Mouse (Mus musculus): ENCODE results near the gene Dclre1b.
"Not testable (repeated sequence)": the region's sequence is repeated elsewhere in the genome, so short reads cannot be mapped to it uniquely, and the experiment has no call there.

Dclre1b gene

DNA sequence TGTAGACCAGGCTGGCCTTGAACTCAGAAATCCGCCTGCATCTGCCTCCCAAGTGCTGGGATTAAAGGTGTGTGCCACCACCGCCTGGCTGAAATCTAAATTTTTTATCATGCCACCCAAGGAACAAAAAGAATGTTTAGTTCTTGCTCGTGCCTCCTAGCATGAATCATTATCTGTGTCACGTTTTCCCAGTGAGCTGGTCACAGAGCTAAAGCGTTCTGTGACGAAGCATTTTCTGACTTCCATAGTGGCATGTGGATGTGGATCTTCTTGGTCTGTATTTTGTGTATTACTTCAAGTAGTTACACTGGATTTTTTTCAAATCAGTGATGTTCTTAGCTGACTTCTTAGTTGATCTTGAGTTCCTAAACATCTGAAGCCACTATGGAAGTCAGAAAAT is 1.7 kb upstream of the Dclre1b start:
- no peak for DNase-seq (ENCODE audit: low spot score)

DNA sequence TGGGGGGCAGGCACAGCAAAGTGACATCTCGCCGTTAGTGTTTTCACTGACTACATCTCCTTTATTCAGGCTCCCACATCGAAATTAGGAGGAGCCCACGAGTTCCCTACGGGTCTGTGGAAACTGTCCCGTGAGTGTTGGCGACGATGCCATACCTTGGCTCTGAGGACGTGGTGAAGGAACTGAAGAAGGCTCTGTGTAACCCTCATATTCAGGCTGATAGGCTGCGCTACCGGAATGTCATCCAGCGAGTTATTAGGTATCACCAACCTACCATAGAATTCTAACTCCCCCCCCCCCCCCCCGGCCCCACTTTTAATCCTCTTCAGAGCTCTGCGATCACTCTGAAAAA is 531 bp upstream of the Dclre1b start:
- no peak for DNase-seq (ENCODE audit: low spot score)

DNA sequence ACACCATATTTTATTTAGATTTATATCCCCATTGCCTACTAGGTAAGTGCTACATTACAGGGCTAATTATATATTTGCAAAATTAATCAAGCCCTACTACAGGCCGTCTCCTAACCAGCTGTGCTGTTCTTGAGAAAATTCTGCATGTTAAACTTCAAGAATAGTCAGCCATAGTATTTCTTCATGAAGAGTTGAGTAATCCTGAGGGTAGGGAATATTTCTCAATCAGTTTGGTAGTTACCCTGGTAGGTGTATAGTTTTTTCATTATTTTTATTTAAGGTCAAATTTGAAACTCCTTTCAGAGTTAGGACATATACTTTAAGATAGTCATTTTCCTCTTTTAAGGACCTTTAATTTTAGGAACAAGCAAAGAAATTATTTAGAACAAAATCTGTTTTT is 3.6 kb downstream of the Dclre1b start:
- DNase-seq (ENCODE audit: low spot score), result no peak

DNA sequence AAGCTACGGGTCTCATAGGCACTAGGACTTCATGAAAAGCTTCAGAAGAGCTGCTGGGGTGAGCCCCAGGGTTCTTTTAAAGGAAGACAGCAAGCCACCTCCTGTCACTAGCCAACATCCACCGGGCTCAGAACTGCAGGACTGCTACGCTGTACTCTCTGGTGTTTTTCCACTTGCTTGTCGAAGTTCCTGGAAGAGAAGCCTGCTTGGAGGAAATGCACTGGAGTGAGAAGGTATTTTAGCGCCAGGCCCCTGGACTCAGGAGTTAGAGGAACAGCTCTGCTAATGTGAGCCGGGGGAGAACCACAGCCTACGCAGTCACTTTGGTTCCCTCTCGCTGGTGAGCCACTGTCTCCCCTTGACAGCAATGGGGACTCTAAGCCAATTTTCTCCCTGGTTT is 6.4 kb downstream of the Dclre1b start:
- no peak for DNase-seq (ENCODE audit: low spot score)

DNA sequence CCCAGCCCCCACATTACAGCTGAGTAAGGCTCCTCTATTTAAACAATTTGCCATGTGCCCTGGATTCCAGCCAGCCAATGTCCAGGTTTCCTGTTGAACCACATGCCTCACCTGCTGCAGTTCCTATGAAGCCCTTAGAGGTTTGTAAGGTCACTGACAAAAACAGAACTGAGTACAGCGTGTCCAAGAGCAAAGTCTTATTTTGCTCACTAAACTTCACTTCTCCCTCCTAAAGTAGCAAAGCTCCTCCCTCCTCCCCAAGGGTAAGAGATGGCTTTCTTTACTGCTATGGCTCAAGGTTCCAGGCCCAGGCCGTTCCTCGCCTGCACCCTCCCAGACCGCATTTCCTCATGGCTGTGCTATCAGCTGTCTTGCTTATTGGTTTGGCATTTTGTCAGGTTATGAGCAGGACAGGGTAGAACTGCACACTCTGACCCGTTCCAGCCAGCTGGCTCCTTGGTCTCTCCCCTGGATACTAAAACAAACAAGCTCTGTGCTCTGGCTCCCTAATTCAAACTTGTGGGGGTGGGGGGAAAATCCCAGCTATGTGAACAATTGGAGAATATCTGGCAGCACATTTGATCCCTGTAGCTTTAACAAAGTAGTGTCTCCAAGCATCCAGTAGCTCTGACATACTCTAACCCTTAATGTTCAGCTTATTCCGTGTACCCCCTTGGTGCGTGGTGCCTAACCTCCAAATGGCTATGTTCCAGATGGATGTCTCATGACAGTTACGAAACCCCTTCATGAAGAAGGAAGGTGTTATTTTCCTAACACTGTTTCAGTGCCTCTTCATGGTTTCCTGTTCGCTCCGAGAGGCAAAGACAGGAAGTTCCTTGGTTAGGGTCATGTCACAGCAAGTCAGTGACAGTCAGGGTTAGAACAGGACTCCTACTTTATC is 7.4 kb downstream of the Dclre1b start:
- DNase-seq (ENCODE audit: low spot score), result peak; percentile 36

DNA sequence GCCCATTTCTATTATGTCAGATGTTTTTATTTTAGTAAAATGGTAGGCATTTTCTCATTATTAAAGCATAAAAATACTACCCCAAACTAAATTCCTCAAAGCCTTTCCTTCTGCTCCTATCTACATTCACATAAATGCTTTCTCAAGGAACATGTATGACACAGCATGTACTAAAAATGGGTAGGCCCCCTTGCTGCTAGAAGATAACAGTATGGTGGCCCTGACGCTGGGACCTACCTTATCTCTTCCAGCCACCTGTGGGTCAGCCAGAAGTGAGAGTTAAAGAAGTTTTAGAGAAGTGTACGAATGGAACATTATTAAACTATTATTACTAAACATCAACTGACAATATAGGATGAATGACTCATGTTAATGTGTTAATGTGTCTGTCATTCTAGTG is 9.7 kb downstream of the Dclre1b start:
- DNase-seq (ENCODE audit: low spot score), result no peak

DNA sequence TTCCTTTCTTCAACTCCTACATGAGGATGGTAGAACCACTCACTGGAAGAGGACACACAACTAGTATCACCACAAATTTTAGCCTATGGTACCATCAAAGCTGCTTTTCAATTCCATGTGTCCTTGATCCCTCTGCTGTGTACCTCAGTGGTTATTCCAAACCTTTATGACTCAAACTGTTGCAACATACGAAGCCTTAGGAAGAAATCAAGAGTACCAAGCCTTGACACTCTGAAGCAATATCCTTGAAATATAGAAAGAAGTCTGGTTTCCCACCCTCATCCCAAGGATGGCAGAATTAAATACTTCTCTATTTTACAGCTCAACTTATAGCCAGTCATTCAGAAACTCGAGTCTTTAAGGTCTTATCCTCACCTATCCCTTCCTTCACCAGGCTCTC is 12.9 kb downstream of the Dclre1b start:
- no peak for DNase-seq (ENCODE audit: low spot score)

DNA sequence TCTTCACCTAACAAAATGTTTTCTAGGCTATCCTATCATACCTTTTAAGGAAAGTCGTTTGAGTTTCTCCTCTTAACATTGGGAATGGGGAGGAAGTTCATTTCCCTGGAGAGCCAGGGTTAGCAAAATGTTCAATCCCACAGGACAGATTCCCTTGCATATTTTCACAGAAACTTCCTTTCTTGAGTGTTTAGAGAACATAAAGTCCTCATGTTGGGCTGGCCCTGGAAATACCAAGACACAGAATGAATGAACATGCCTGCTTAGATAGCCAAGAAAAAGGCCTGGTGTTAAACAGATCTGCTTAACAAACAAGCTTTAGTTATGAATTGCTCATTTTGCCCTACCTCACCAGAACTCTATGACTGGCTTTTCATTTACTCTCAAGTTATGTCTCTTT is 16.7 kb downstream of the Dclre1b start:
- DNase-seq (ENCODE audit: low spot score), result no peak

DNA sequence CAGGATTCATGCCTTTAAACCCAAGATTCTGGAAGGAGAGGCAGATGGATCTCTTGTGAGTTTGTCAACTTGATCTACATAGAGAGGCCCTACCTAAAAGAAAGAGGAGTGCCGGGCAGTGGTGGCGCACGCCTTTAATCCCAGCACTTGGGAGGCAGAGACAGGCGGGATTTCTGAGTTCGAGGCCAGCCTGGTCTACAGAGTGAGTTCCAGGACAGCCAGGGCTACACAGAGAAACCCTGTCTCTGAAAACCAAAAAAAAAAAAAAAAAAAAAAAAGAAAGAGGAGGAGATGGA is 17.2 kb downstream of the Dclre1b start:
- DNase-seq (ENCODE audit: low spot score), result not testable (repeated sequence)

DNA sequence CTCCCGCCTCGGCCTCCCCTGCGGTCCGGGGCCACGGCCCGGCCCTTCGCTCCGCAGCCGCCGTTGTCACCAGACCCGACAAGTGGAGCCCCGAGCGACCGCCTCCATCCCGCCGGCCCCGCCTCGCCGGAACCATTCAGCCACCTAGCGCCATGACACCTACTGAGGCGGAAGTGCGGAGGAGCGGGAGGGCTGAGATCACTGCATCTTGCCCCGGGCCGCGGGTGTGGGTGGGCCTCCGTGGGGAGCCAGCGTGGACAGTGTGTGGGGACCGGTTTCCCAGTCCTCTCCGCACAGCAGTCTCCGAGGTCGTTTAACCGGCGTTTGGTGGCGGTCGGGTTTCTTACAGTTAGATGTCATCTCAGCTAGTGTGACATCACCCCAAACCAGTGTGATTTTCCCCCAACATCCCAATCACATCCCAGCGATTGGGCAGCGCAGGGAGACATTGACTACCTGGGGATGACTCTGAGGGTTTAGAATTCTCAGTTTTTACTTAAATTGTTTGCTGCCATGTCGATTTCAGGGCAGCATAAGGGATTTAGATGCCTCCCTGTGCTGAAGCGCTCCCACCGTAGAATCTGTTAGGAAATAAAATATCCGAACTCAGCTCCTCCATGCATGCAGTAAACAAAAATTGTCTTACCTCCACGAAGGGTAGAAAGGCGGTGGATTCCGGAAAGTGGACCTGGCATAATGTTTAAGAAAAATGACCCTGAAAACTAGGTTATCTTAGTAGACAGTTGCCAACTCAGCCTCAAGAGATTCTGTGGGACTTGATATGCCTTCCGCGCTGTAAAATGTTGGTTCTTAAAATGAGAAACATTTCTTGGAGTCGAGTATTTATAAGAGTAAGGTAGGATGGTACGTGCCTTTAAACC is 17.8 kb downstream of the Dclre1b start, which contains the start of gene Hipk1:
Gene Hipk1, minus strand, starts transcription at position 334 of the 881 bp plus-strand sequence.
- DNase-seq (ENCODE audit: low spot score), result peak; percentile 88

DNA sequence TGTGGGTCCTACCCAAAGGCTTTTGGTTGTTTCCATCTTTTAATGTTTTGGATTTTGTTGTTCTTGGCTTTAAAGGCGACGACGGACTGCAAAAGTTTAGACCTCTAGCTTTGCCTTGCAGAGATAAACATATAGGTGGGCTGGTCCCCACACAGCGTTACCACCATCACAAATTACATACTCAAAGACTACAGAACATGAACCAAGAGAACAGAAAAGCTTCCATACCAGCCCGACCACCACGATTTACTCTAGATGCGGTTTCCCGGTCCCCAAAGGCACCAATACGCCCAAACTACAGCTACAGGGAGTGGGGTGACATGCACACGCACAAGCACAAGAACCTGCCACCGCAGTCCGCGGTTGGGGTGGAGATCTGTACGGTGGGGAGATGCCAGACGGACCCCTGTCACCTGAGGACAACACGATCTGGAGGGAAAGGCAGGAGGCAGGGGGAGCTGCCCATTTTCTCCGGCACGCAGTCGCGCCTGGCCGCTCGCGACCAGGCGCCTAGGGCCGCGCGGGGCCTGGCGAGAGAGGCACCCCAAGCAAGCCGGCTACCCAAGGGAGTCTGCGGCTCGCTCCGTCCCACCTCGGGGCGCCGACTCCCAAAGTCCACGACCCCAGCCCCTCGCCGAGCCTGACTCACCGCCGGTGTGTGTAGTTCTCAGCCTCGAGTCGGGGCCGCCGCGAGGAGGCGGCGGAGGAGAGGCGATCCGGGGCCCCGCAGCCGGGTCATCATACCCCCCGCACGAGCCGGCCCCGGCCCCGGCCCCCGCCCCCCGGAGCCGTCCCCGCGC is 18.7 kb downstream of the Dclre1b start:
- DNase-seq (ENCODE audit: low spot score), result peak; percentile 35

DNA sequence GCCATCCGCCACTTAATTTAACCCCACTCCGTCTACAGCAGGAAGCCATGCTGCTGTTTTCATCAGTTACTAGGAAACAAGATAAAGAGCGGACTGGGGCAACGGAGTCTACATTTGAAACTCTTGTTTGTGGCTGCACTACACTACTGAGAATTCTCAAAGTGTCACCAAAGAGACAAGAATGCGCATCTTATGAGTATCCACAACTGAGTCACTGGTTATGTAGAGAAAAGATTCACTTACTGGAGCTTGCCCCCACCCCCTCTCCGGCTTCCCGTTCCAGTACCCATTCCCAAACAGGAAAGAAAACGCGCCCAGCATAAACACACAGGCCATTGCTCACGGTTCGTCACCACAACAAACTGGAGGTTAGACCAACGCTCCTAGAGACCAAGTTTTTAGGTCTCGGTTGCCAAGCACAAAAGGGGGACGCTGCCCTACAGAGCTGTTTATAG is 19.3 kb downstream of the Dclre1b start:
- DNase-seq (ENCODE audit: low spot score), result no peak

DNA sequence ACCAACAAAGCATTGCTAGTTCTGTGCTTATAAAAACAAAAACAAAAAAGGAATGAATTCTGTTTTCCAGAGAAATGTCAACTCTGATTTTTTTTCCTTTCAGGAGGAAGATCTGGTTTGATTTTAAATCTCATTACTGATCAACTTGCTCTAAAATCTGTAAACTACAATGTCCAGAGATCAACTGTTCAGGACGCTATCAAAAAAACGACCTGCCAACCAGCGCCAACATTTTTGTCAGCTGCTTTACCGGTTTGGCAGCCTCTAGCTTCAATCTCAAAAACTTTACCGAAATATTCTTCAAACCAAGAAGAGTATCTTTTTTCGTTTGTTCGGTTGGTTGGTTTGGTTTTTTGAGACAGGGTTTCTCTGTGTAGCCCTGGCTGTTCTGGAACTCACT is 20.1 kb downstream of the Dclre1b start:
- no peak for DNase-seq (ENCODE audit: low spot score)

DNA sequence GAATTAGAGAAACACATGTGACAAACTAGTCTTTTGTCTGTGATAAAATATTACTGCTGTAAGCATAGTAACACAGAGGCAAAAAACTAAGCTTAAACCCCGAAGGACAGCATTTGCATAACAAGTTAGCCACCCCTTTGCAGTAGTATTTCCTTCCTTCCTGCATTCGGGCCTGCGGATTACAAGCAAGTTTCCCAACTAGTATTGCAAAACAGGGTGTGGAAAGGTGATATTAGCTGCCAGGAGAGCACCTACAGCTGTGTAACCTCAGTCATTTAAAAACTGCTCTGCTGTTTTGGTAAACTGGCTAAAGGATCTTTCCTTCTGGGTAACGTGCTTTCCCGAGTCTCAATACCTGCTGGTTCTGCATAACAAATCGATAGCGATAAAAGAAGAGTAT is 22.0 kb downstream of the Dclre1b start:
- no peak for DNase-seq (ENCODE audit: low spot score)

DNA sequence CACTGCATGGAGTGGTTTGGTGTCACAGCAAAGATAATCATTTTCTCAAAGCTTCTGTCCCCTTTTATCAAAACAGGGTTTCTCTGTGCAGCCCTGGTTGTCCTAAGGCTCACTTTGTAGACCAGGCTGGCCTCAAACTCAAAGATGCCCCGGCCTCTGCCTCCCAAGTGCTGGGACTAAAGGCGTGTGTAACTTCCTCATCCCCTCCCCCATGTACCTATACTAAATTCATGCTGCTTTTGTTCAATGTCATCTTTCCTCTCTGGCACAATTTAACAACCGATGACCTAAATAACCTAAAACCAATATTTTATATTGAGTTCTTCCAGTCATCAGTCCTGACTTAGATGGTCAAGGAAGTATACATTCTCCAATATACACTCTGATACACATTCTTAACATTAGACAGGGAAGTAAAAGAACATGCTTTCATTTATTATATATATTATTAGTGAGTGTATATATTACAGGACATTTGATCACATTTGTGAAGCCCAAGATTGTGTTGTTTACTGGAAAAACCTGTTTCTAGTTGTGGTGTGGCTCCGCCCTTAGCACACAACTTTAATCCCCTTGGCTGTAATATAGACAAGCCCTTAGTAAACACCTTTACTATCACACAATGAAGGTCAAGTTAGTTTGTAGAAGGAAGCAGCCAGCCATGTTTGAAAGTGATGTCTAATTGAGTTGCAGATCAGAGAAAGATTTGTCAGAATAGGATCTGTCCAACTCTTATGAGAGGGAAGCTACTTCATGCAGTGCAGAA is 26.2 kb downstream of the Dclre1b start:
- no peak for DNase-seq (ENCODE audit: low spot score)

DNA sequence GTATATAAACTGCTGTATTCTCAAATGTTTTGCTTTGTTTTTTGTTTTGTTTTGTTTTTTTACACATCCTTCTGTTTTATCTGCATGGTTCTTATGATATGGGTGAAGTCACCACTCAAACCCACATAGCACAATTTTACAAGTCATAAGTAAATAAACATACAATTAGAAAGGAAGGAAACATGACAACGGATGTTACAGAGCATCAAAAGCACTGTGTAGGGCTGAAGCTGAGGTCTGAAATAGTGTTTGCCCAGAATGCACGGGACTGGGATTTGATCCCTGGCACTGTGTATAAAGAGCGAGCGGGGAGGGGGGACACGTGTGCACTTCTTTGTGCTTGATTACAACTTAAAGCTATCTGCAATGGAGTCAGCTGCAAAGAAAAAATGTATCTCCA is 28.5 kb downstream of the Dclre1b start:
- DNase-seq (ENCODE audit: low spot score), result no peak

DNA sequence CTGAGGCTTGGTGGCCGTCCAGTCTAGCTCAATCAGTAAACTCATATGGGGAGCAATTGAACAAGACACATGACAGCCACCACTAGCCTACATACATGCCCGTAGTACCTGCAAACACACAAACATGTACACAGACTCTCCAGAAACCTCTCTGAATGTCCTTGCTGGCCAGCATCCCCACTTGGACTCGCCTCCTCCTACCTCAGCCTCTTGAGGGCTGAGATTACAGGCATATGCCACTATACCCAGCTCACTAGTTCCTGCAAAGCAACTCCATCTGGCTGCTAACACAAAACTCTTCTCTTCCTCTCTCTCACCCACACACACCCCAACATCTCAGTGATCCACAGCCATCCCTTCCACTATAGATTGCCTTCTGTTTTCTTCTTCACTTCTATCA is 29.0 kb downstream of the Dclre1b start:
- no peak for DNase-seq (ENCODE audit: low spot score)

DNA sequence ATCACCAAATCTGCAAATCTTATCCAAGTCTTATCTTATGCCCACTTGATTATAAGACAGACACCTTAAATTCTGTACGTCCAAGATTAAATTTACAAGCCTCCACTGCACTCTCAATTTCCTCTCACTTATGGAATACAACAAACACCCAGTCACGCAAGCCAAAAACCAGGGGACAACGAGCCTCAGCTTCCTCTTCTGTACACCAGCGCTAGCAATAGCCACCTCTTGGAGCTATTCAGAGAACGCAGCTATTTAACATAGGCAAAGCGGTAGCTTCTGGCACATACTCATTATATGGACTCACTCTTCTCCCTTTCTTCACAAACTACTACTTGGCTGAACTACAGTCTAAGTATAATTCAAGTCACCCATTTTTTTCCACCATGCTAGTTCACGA is 30.1 kb downstream of the Dclre1b start:
- DNase-seq (ENCODE audit: low spot score), result no peak

DNA sequence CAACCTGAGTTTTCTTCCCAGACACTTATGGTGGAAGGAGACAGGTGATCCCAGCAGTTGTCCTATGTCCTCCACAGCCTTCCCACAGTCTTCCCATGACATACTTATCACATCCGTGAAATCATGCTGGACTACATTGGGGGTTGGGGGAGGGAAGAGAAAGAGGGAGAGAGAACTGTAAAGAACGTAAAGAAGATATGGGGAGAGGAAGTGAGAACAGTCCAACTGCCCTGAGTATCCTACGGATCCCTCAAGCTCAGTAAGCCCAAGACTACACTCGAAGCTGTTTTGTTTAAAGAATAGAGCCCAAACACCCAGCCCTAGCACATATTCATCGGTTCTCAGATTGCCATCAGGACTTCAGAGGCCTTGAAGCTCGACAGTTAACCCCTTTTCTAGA is 30.6 kb downstream of the Dclre1b start:
- no peak for DNase-seq (ENCODE audit: low spot score)

DNA sequence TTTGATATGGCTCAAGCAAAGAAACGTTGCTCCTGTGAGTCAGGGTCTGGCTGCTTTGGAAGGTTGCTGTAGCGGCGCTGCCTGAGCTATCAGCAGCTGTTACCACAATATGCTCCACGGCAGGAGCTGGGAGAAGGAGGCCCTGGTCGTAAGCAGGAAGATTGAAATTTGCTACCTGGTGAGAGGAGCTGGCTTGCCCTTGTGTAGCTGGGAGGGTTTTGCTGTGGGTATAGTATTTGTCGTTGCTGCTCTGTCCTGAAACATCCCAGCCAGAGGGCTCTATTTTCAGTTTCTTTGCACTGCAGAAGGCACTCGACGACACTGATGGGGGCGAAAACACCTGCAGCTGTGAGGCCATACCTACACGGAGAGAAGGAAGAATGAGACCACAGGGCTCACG is 31.3 kb downstream of the Dclre1b start:
- no peak for DNase-seq (ENCODE audit: low spot score)

DNA sequence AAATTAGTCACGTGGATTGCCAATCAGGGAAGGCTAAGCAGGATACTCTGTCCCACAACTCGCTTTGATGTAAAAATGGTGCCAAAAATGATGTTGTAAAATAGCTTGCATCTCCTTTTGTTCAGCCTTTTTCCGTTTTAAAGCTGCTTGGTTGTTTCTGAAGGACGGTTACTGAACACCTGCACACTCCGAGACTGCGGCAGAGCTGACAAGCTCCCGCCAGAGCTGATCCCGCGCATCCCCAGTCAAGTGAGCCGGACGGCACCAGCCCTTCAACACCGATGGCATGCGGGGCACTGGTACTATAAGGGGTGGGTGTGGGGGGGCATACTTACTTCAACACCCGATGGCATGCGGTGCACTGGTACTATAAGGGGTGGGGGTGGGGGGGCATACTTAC is 35.2 kb downstream of the Dclre1b start:
- no peak for DNase-seq (ENCODE audit: low spot score)

DNA sequence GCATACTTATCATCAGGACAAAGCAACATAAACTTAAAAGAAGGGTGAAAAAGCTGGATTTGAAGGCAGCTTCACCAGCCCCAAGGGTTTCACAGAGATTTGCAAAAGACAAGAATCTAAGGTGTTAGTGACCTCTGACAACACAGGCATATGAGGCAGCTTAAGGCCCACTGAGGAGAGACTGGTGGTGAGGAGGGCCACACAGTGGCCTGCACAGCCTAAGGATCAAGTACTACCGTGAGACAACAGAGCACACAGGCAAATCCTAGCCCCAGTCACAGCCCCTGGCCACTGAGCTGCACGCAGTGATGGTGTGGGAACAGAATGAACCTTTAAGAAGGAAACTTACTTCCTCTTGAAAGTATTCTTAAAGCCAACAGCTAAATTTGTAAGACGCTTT is 35.7 kb downstream of the Dclre1b start:
- DNase-seq (ENCODE audit: low spot score), result no peak
